Mouse (Mus musculus) liver (tissue): ENCODE results near the gene Cmtm4.
A peak's percentile ranks its signal among the peaks of the same experiment; 100 is the strongest.

Experiments used
- DNase-seq: peaks from one replicate; pipeline ENCODE4 v3.0.0-alpha.2; 2020; ENCODE audit warnings: mixed read lengths

The Cmtm4 gene

GRCm38 (mm10) chr8:104374269-104374668 is 21.3 kb downstream of the Cmtm4 start:
- no peak for DNase-seq

DNA sequence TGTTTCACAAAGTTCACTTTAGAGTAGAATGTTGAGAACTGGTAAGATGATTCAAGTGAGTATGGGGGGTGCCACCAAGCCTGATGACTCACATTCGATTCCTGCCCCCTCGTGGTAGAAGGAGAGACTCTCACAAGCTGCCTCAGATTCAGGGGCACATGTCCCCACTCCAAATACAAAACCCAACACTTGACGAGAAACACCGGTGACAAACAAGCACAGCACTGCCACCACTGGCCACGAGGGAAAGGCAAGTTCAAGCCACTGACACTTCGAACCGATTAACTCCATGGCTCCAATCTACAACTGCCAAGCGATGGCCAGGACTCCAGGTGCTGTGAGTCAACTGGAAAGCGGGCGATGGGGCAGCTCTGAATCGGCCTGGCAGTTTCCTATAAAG is 21.8 kb downstream of the Cmtm4 start:
- DNase-seq: no peak

DNA sequence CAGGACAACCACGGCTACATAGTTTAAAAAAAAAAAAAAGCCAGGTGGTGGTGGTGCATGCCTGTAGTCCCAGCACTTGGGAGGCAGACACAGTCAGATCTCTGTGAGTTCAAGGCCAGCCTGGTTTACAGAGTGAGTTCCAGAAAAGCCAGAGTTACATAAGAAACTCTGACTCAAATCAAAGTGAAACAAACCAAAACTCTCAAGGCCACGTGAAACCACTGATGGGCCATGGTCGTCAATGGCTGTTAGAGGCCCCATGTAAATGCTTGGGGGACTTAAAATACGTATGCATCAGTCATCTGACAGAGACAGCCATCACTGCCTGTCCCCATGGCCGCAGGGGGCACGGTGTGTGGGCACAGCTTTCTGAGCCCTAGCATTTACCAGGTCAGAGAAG is 24.5 kb downstream of the Cmtm4 start:
- DNase-seq: no peak

DNA sequence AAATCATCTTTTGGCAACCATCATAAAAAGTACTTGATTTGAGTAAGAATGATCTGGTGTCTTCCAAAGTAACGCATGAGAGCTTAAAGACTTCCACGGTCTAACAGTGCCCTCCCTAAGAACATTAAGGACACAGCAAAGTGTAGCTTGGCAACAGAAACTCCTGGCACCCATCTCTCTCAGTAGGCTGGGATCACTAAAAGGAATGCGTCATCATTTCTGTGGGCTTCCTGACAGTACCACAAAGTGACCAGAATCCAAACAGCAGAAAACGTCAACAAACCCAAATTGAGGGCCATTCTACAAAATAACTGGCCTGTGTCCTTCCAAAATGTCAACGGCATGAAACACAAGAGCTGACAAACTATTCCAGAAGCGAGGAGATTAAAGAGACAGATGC is 25.5 kb downstream of the Cmtm4 start:
- DNase-seq: no peak

GRCm38 (mm10) chr8:104369591-104369990 is 26.0 kb downstream of the Cmtm4 start:
- DNase-seq: no peak

- no peak for DNase-seq
Measured at GRCm38 (mm10) chr8:104367398-104367797, 28.2 kb downstream of the Cmtm4 start.

DNA sequence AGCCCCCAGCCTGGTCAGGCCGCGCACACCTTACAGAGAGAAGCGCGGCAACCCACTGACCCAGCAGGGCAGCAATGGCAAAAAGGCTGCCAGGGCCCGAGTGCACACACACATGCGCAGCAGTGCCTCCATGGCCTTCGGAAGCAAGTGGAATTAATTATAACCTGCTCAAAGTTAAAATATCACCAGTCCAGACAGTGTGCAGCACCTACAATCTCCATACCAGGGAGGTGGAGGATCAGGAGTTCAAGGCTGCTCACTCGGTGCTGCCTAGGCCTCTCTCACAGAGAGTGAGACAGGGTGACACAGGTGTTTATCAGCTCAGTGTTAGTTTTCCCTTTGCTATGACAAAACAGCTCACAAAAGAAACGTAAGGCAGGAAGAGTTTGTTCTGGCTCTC is 29.9 kb downstream of the Cmtm4 start:
- no peak for DNase-seq

DNA sequence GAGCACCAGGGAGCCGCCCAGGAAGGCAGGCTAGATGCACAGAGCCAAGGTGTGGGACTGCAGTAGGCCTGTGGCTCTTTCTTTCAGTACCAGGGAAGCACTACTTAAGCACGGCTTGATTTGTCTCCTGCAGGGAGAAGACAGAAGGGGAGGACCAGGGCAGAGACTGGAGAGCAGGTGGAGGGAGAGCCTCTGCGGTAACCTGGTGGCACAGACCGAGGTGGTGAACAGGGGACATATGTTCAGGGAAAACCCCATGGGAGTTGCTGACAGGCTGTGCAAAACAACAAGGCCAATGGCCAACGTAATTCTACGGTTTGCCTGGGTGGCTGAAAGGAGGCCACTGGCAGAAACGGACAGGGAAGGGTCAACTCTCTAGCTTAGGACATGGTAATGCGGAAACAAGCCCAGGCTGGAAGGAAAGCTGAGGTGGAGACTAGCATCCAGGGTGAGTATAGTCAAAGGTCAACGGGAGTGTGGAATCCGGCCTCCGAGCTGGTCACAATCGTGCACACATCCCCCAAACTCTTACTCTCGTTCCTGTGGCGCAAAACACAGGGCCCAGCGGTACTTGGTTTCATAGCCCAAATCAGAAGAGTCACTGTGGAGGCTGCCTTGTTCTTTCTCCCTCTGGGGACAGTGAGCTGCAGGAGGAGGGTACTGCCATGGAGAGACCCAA is 35.7 kb downstream of the Cmtm4 start:
- DNase-seq: no peak

DNA sequence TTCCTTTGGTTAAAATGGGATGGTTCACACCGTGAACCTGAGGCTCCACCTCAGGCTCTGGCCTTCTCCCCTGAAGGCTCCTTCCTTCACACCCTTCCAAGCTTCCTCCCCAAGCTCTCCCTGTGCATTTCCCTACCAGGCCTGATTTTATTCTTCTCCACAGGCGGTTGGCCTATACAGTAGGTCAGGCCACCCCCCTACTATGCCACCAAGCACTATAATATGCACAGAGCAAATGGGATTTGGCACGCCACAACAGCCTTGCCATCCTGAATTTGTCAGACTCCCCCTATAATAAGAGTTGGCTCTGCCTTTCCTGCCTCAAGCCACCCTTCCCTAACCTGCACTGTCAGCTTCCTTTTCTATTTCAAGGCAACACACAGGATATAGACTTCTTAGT is 37.0 kb downstream of the Cmtm4 start:
- no peak for DNase-seq

DNA sequence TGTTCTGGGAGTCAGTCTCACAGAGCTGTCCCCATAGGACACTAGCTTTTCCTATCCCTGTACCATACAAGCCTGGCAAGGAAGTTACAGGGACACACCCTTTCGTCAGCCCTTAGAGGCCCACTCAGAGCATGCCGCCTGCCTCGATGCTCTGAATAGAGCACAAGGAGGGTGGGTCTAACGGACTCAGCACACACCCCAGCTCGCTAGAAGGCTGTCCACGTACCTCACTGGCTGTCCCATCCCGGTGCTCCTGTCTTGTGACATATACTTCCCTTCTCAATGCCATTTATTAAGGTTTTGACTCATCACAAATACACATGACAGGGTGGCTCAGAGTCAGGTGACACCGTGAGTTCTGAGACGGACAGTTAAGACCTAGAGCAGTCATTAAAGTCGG is 41.1 kb downstream of the Cmtm4 start:
- no peak for DNase-seq

GRCm38 (mm10) chr8:104353186-104353585 is 42.4 kb downstream of the Cmtm4 start:
- DNase-seq: no peak

GRCm38 (mm10) chr8:104350047-104350446 is 45.6 kb downstream of the Cmtm4 start:
- DNase-seq: no peak

GRCm38 (mm10) chr8:104348971-104349370 is 46.6 kb downstream of the Cmtm4 start:
- no peak for DNase-seq

GRCm38 (mm10) chr8:104346706-104347105 is 48.9 kb downstream of the Cmtm4 start:
- DNase-seq: no peak

DNA sequence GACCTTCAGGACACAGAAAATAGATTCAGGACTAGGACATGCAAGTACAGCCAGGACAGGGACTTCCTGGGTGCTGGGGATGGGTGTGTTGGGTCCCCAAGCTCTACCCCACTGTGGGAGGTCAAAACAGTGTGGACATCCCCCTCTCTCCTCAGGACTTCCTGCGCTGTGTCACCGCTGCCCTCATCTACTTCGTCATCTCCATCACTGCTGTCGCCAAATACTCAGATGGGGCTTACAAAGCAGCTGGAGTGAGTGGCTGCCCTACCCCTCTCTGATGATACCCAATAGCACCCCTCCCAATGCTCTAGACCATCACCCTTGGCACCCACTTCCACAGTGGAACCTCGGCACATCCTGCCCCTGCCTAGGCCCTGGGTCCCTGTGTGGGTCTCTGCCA is 51.0 kb downstream of the Cmtm4 start:
- no peak for DNase-seq

GRCm38 (mm10) chr8:104343957-104344356 is 51.6 kb downstream of the Cmtm4 start:
- peak; percentile 85 for DNase-seq

- DNase-seq: no peak
Measured at GRCm38 (mm10) chr8:104342426-104342825, 53.2 kb downstream of the Cmtm4 start.

GRCm38 (mm10) chr8:104341678-104342077 is 53.9 kb downstream of the Cmtm4 start:
- no peak for DNase-seq

- peak; percentile 58 for DNase-seq
Measured at GRCm38 (mm10) chr8:104341106-104341561, 54.5 kb downstream of the Cmtm4 start.

- peak; percentile 74 for DNase-seq
Measured at GRCm38 (mm10) chr8:104340233-104341105, 55.1 kb downstream of the Cmtm4 start.

GRCm38 (mm10) chr8:104339983-104340232 is 55.7 kb downstream of the Cmtm4 start:
- DNase-seq: no peak

DNA sequence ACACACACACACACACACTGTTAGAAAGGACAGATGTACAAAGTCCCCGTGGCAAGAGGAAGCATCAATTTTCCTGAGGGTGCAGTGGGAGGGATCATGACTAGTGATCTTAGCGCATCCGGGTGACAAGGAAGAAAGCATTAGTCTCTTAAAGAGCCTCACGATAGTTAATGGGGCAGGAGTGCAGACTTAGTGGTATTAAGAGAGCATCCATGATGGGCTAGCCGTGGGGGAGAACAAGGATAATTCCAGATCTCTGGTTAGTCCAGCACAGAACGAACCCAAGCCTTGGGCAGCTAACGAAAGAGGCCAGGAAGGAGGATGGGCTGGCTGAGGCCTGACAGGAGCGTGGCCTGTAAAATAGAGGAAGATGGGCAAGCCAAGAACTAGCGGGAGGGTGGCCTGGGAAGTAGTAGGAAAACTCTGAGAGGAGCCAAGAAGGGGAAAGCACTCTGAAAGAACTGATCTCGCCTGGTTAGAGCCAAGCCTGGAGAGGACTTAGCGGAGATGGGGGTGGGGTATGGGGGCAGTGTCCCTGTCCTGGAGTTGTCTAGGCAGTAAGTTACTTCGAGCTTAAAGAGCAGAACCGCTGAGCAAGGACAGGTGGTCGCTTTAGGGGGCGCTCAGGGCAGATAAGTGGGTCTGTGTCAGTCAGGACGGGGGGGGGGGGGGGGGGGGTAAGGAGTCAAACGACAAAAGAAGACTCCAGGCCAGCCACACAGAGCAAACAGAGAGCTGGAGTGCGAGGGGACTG is 56.2 kb downstream of the Cmtm4 start, which contains the start of gene Cmtm3:
Gene Cmtm3 (plus strand): TSS at position 182 of the 754 bp plus-strand sequence.
- no peak for DNase-seq

- no peak for DNase-seq
Measured at GRCm38 (mm10) chr8:104337890-104338289, 57.7 kb downstream of the Cmtm4 start.

DNA sequence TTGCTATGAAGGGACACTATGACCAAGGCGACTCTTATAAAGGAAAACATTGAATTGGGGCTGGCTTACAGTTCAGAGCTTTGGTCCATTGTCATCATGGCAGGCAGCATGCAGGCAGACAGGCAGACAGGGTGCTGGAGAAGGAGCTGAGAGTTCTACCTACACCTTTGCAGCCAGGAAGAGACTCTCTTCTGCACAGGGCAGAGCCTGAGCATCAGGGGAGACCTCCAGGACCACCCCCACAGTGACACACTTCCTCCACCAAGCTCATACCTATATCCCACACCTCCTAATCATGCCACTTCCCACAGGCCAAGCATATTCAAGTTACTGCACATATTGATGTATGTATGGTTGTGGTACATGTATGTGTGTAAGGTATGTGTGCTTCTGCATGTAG is 58.8 kb downstream of the Cmtm4 start:
- DNase-seq: no peak
